Mouse (Mus musculus) cerebellum, adult (tissue): ENCODE results near the gene Obp2a.
"Not testable (repeated sequence)": the region's sequence is repeated elsewhere in the genome, so short reads cannot be mapped to it uniquely, and the experiment has no call there.

Experiments
- ATAC-seq: cut with Nextera tagmentation; 2 replicates; pipeline ENCODE4 v1.9.2; 2017; ENCODE audit warnings: mild to moderate bottlenecking, moderate library complexity, mixed read lengths; ENCODE audit not compliant: insufficient number of reproducible peaks, low FRiP score, low TSS enrichment

Gene Obp2a

GRCm38 (mm10) chr2:25708121-25708520 is 8.3 kb downstream of the Obp2a start:
- no peak for ATAC-seq

- ATAC-seq, result not testable (repeated sequence)
Measured at GRCm38 (mm10) chr2:25709056-25709455, 9.2 kb downstream of the Obp2a start.

GRCm38 (mm10) chr2:25709791-25710190 is 9.9 kb downstream of the Obp2a start:
- not testable (repeated sequence) for ATAC-seq

GRCm38 (mm10) chr2:25711641-25712040 is 11.8 kb downstream of the Obp2a start:
- not testable (repeated sequence) for ATAC-seq

GRCm38 (mm10) chr2:25717222-25717621 is 17.4 kb downstream of the Obp2a start:
- ATAC-seq, result no peak

GRCm38 (mm10) chr2:25733199-25733930 is 33.5 kb downstream of the Obp2a start:
- no peak for ATAC-seq

GRCm38 (mm10) chr2:25736709-25737108 is 36.9 kb downstream of the Obp2a start, which contains the start of gene Obp2b:
Gene Obp2b, plus strand, starts transcription at chr2:25737009.
- not testable (repeated sequence) for ATAC-seq

- ATAC-seq, result no peak
Measured at GRCm38 (mm10) chr2:25741671-25742070, 41.8 kb downstream of the Obp2a start.
